Mouse (Mus musculus) ES-E14 (cell line): ENCODE results near the gene Ackr3. TPM values are rescaled to one million over a fixed set of nuclear protein-coding genes. Genes with fewer than 3 reads are reported as not detected.

Experiments
- DNase-seq: peaks from one replicate; pipeline ENCODE4 v3.0.0-alpha.2; 2013; ENCODE audit warnings: low read depth, low spot score
- H3K27ac ChIP-seq: 2 replicates; pipeline ENCODE4 v1.5.1; 2012; ENCODE audit warnings: low read depth, mild to moderate bottlenecking, low read length, moderate library complexity, mixed read lengths; ENCODE audit not compliant: poor library complexity, insufficient read depth, severe bottlenecking
- H3K36me3 ChIP-seq: 2 replicates; pipeline ENCODE4 v1.6.1; 2012; ENCODE audit warnings: mild to moderate bottlenecking, low read length, moderate library complexity, mixed read lengths; ENCODE audit not compliant: control insufficient read depth, poor library complexity, insufficient read depth, severe bottlenecking
- H3K4me1 ChIP-seq, 2 experiments: fragments of 150-350 bp in 1 of 2; sonication (generic) in 1 of 2; 2 replicates each; pipeline ENCODE4 v1.6.1; 2012; ENCODE audit warnings: low read length in 2 of 2, mild to moderate bottlenecking in 1 of 2, mixed read lengths in 1 of 2; ENCODE audit not compliant: control insufficient read depth in 2 of 2, insufficient read depth in 2 of 2, poor library complexity in 1 of 2
- H3K4me3 ChIP-seq, 2 experiments: fragments of 150-350 bp in 1 of 2; sonication (generic) in 1 of 2; 2 replicates each; pipeline ENCODE4 v1.5.1; 2012; ENCODE audit warnings: low read length in 2 of 2, low read depth in 1 of 2, mild to moderate bottlenecking in 1 of 2, mixed read lengths in 1 of 2; ENCODE audit not compliant: insufficient read depth in 1 of 2, poor library complexity in 1 of 2, severe bottlenecking in 1 of 2
- H3K9ac ChIP-seq: 2 replicates; pipeline ENCODE4 v1.6.1; 2012; ENCODE audit warnings: low read depth, mild to moderate bottlenecking, low read length, mixed read lengths; ENCODE audit not compliant: poor library complexity, insufficient read depth, severe bottlenecking
- H3K9me3 ChIP-seq: fragments of 150-350 bp; sonication (generic); 2 replicates; pipeline ENCODE4 v1.6.1; 2012; ENCODE audit warnings: low read depth, mild to moderate bottlenecking, low read length; ENCODE audit not compliant: control insufficient read depth, insufficient read depth
- CHD2 ChIP-seq: IDR thresholded peaks from 2 replicates; pipeline ENCODE4 v1.6.1; 2014; ENCODE audit warnings: mild to moderate bottlenecking, low read depth, low read length, inconsistent platforms
- HCFC1 ChIP-seq: IDR thresholded peaks from 2 replicates; pipeline ENCODE4 v1.6.1; 2012; ENCODE audit warnings: low read length, inconsistent platforms, borderline replicate concordance; ENCODE audit not compliant: insufficient read depth
- MAFK ChIP-seq: IDR thresholded peaks from 2 replicates; pipeline ENCODE4 v1.6.1; 2014; ENCODE audit warnings: mild to moderate bottlenecking, low read depth, low read length, inconsistent platforms; ENCODE audit not compliant: insufficient read depth
- ZC3H11A ChIP-seq: IDR thresholded peaks from 2 replicates; pipeline ENCODE4 v1.6.1; 2012; ENCODE audit warnings: low read depth, mild to moderate bottlenecking, inconsistent platforms, low read length, borderline replicate concordance
- ZNF384 ChIP-seq: IDR thresholded peaks from 2 replicates; pipeline ENCODE4 v1.6.1; 2012; ENCODE audit warnings: low read depth, low read length, inconsistent platforms
- in situ Hi-C, 2 experiments: fragments of 600-800 bp; cut with MboI; formaldehyde crosslinking; loops; one replicate each; pipeline ENCODE4 v1.15.1; 2025; ENCODE audit warnings: low sequenced_read_pairs in 2 of 2, inconsistent platforms in 1 of 2; ENCODE audit not compliant: unreplicated experiment in 2 of 2
- total RNA-seq: library from RNA; depleted of rRNA; stranded (reverse); fragments of 300-350 nt; gene quantifications from 2 replicates; pipeline ENCODE4 v1.2.3, GENCODE M21; 2012

Ackr3 gene
- total RNA-seq, 1 experiment, result 2.2 TPM

- H3K4me3 ChIP-seq, result no peak overlapping the region
- in situ Hi-C loops, result no loop called here
- no peak overlapping the region for H3K9ac ChIP-seq
- peaks cover 3 to 11% of the 10 kb centered on the region in 2 experiments; a peak in 3 of 4 replicates for H3K4me1 ChIP-seq
- no peaks in the 10 kb centered on the region for H3K9me3 ChIP-seq
- TF ChIP-seq HCFC1, result no peak
- no peak for TF ChIP-seq ZNF384
- no peak for TF ChIP-seq CHD2
- no peak for TF ChIP-seq ZC3H11A
- TF ChIP-seq MAFK, result no peak
- no peaks in the 10 kb centered on the region for H3K36me3 ChIP-seq
- no peak for DNase-seq
- H3K27ac ChIP-seq, result no peak overlapping the region
These were observed 2.1 kb upstream of the Ackr3 start for GRCm38 (mm10) chr1:90201655-90202054.

DNA sequence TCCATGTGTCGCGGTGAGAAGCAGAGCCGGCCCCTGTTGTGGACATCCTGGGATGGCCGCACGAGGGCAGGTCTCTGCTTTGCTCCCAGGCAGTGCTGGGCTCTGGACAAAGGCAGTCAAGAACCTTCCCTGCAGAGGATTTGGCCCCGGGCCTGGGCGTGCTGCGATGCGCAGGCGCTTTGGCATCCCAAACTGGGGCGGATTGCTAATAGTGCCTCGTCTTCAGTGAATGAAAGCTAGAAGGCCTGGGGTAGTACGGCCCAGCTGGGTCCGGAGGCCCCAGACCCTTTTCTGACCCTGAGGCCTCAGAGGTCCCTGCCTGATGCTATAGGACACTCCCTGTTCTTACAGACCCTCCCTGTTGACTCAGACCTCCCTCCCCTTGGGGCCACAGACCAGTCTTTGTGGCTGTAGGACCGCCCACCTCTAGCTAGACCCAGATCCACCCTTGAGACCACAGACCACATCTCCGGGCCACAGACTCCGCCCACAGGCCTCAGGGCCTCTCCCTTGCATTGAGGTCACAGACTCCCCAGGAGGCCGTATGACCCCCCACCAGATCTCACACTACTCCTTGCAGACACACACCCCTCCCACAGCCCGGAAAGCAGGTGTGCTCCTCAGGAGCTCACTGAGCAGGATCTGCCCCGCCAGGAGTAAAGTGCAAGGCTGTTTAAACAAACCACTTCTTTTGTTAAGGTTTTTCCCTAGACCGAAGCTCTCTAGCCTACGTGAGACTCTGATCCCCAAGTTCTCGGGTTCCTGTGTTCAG is 1.4 kb upstream of the Ackr3 start:
- Histone ChIP-seq H3K36me3 (no peaks in the 10 kb centered on the region), H3K9me3 (no peaks in the 10 kb centered on the region), H3K4me3 (peak overlapping the region; percentile 29 to 58), H3K9ac (no peak overlapping the region), H3K4me1 (peaks cover 3 to 11% of the 10 kb centered on the region in 2 experiments; a peak in 3 of 4 replicates), H3K27ac (peak overlapping the region; percentile 79; the same call in 1 of the 2 replicates)
- TF ChIP-seq ZC3H11A (no peak), MAFK (no peak), HCFC1 (no peak), ZNF384 (no peak), CHD2 (no peak)
- peak; percentile 99 for DNase-seq
- in situ Hi-C loops, result no loop called here

DNA sequence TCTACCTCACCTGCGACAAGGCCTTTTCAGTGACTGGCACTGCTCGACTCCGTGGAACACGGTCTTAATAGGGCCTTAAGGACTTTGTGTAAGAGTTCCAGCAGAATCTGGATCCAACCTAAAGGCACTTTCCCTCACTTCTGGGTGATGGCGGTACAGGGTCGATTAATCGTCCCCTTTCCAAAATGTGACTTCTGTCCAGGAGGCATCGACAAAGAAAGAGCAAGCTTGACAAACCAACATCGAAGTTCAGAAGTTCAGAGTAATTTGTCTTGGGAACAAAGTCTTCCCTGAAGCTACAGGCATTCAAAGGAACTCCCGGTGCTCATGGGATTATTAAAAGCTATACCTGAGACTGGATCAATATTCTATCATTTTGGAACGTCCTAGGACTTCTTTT is 439 bp upstream of the Ackr3 start:
- TF ChIP-seq HCFC1 (no peak), ZNF384 (no peak), ZC3H11A (no peak), CHD2 (no peak), MAFK (no peak)
- in situ Hi-C loops, result no loop called here
- no peak for DNase-seq
- Histone ChIP-seq H3K9me3 (no peaks in the 10 kb centered on the region), H3K27ac (no peak overlapping the region), H3K36me3 (no peaks in the 10 kb centered on the region), H3K9ac (peak overlapping the region; percentile 34; the same call in 1 of the 2 replicates), H3K4me1 (peaks cover 3 to 16% of the 10 kb centered on the region in 2 experiments; a peak in 3 of 4 replicates), H3K4me3 (peak overlapping the region; percentile 28 to 58; a peak in 1 of 4 replicates)

- peaks cover 3 to 22% of the 10 kb centered on the region in 2 experiments; a peak in 3 of 4 replicates for H3K4me1 ChIP-seq
These were observed 1.0 kb downstream of the Ackr3 start for GRCm38 (mm10) chr1:90204821-90205220.

More at GRCm38 (mm10) chr1:90204821-90205220, 1.0 kb downstream of the Ackr3 start:
- H3K27ac ChIP-seq, result no peak overlapping the region
- H3K36me3 ChIP-seq, result no peaks in the 10 kb centered on the region
- TF ChIP-seq ZC3H11A, result no peak
- TF ChIP-seq HCFC1, result no peak
- peak overlapping the region in 1 of 2 experiments; percentile 52; a peak in 1 of 4 replicates for H3K4me3 ChIP-seq
- in situ Hi-C loops, result no loop called here
- no peak overlapping the region for H3K9ac ChIP-seq
- DNase-seq, result no peak
- no peaks in the 10 kb centered on the region for H3K9me3 ChIP-seq
